Mouse (Mus musculus) midbrain, embryonic 10.5 days (tissue): ENCODE data around the gene Mipol1. TPM values are rescaled to one million over a fixed set of nuclear protein-coding genes. Genes with fewer than 3 reads are reported as not detected.
"Not testable (repeated sequence)": the region's sequence is repeated elsewhere in the genome, so short reads cannot be mapped to it uniquely, and the experiment has no call there.

Experiments
- DNase-seq: peaks from one replicate; pipeline ENCODE4 v3.0.0-alpha.2; 2017; ENCODE audit warnings: low spot score
- H3K27ac ChIP-seq: fragments of 300-500 bp; sonication (generic); replicated peaks from 2 replicates; pipeline ENCODE4 v1.5.1; 2016; ENCODE audit warnings: mild to moderate bottlenecking
- H3K27me3 ChIP-seq: fragments of 300-500 bp; sonication (generic); 2 replicates; pipeline ENCODE4 v1.6.1; 2016; ENCODE audit warnings: low read depth, mild to moderate bottlenecking; ENCODE audit not compliant: poor library complexity, severe bottlenecking
- H3K36me3 ChIP-seq: fragments of 300-500 bp; sonication (generic); 2 replicates; pipeline ENCODE4 v1.6.1; 2016; ENCODE audit warnings: mild to moderate bottlenecking, moderate library complexity
- H3K4me1 ChIP-seq: fragments of 300-500 bp; sonication (generic); 2 replicates; pipeline ENCODE4 v1.6.1; 2016
- H3K4me3 ChIP-seq: fragments of 300-500 bp; sonication (generic); 2 replicates; pipeline ENCODE4 v1.5.1; 2016; ENCODE audit warnings: mild to moderate bottlenecking, moderate library complexity
- H3K9me3 ChIP-seq: fragments of 300-500 bp; sonication (generic); replicated peaks from 2 replicates; pipeline ENCODE4 v1.6.1; 2016; ENCODE audit warnings: mild to moderate bottlenecking
- WGBS: fragments of 180-500 bp; shearing (Covaris S2); methylation state at CpG from one replicate; pipeline ENCODE4 v1.1.7; 2016; 5-methylcytosine and 5-hydroxymethylcytosine counted together
- polyA plus RNA-seq: library from polyadenylated mRNA; unstranded; fragments of >200 nt; fragmentation: Nextera tagmentation; extraction: Ambion mirVana; gene quantifications from 2 replicates; pipeline ENCODE4 v1.2.1, GENCODE M21; 2016

The Mipol1 gene
- polyA plus RNA-seq, 1 experiment from 2014 or later: 8.9 TPM

DNA sequence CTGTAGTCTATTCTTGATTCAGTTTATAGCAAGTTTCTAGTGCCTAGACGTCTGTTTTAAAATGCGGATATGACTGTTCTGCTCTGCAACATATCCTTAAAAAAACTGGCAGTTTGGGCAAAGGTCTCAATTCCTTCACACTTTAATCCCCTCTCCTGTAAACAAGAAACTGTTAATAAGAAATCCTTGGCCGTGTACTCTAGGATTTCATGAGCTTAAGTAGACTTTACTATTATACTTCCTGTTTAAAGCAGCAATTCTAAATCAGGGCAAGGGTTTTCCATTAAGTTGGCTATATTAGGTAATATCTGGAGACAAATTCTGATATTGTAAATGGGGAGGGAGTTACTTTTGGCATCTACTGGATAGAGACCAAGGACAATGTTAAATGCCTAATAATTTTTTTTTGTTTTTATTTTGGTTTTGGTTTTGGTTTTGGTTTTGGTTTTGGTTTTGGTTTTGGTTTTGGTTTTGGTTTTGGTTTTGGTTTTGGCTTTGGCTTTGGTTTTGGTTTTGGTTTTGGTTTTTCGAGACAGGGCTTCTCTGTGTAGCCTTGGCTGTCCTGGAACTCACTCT lies 25.9 kb upstream of the Mipol1 start:
- H3K9me3 ChIP-seq: no peaks in the 10 kb centered on the region
- no peak overlapping the region for H3K27ac ChIP-seq
- H3K4me3 ChIP-seq: no peak overlapping the region

DNA sequence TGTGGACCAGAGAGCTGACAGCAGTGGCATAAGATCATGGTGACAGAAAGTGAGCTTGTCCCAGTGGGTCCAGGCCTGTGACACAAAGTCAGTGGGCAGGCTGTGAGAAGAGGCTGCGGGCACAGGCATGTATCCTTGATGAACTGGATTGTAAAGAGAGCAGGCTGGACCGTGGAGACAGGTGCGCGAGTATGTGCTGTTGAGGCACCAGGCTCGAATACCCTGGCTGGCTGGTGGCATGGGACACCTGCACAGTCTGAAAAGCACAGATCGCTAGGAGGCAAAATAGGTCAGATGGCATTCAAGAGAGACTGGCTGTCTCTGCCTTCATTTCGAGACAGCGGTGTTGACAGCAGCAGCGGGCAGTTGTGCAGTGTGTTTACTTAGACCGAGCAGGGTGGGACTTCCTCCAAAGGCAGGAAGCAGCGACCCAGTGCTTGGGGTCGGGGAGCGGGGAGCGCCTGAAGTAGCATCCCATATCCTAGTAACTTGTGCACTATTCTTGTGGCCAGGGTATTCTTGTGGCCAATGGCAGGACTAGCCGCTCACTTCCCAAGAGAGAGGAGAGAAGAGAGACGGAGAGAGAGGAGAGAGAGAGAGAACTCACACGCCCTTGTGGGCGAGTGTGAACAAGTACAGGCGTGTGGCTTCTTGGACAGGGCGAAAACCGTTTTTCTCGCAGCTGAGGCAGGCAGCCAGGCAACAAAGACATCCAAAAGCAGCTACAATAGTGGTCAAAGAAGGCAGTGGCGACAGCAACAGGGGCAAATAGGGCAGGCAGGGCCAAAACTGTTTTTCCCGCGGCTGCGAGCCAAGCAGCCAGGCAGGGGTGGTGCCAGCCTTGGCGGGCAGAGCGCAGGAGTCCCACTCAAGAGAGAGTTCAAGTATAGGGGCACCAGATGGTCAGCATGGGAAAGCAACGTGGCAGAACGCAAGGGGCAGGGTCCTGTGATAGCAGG lies 18.6 kb upstream of the Mipol1 start:
- Histone ChIP-seq H3K27ac (peak overlapping the region; percentile 88), H3K4me1 (peaks cover 10% of the 10 kb centered on the region), H3K27me3 (no peaks in the 10 kb centered on the region), H3K9me3 (no peaks in the 10 kb centered on the region), H3K36me3 (no peaks in the 10 kb centered on the region), H3K4me3 (peak overlapping the region; percentile 65)
- peak; percentile 58 for DNase-seq
- 8% methylated on average over 30 of the region's 30 CpGs for WGBS

More for the DNA sequence above, 25.9 kb upstream of the Mipol1 start:
- Histone ChIP-seq H3K36me3 (no peaks in the 10 kb centered on the region), H3K4me1 (no peaks in the 10 kb centered on the region), H3K27me3 (no peaks in the 10 kb centered on the region)
- 84% methylated on average over 4 of the region's 4 CpGs for WGBS
- DNase-seq: no peak

DNA sequence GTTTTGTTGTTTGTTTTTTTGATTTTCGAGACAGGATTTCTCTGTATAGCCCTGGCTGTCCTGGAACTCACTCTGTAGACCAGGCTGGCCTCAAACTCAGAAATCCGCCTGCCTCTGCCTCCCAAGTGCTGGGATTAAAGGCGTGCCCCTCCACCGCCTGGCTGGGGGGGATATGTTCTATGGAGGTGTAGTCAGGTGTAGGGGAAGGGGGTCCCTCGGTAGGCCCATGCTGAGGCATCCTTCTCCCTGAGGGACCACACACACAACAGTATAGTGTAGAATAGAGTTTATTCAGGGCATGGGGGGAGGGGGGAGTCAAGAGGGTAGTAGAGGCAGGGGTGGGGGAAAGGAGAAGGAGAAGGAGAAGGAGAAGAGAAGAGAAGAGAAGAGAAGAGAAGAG lies 17.8 kb upstream of the Mipol1 start:
- H3K27ac ChIP-seq, H3K4me3 ChIP-seq, H3K9me3 ChIP-seq, DNase-seq, H3K27me3 ChIP-seq, H3K36me3 ChIP-seq: not testable (repeated sequence)
- 79% methylated on average over 5 of the region's 5 CpGs for WGBS
- peaks cover 10% of the 10 kb centered on the region for H3K4me1 ChIP-seq

DNA sequence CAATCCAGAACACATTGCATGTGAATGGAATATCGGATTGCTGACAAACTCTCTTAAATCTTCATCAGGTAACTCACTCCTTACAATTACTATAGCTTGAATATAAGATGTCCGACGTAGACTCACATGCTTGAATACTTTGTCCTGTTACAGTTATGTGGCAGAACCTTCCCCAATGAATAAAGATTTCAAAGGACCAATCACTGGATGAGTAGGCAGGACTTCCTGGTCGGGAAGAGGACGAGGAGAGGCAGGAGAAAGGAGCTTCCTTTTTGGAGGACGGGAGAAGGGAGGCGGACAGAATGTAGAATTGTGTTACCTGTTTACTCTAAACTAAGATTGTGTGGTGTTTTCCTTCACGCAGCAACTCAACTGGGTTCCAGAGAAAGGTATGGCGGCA lies 3.8 kb upstream of the Mipol1 start:
- Histone ChIP-seq H3K4me3 (no peak overlapping the region), H3K9me3 (no peaks in the 10 kb centered on the region), H3K4me1 (peaks cover 10% of the 10 kb centered on the region), H3K27me3 (no peaks in the 10 kb centered on the region), H3K36me3 (no peaks in the 10 kb centered on the region; the same call in 1 of the 2 replicates), H3K27ac (no peak overlapping the region)
- WGBS: 87% methylated on average over 9 of the region's 9 CpGs
- no peak for DNase-seq

DNA sequence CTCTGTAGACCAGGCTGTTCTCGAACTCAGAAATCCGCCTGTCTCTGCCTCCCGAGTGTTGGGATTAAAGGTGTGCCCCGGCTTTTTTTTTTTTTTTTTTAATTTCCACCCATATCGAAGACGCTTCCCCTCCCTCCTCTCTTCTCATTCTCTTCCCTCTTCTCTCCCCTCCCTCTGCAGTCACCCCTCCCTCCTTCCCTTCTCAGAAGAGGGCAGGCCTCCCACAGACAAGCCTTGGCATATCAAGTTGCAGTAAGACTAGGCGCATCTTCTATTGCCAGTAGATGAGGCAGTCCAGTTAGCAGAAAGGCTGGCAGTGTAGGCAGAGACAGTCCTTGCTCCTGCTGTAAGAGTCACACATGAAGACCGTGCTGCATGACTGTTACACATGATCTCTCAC lies 2.5 kb upstream of the Mipol1 start:
- H3K4me3 ChIP-seq: no peak overlapping the region
- no peaks in the 10 kb centered on the region for H3K9me3 ChIP-seq
- H3K4me1 ChIP-seq: peaks cover 14% of the 10 kb centered on the region
- 91% methylated on average over 5 of the region's 8 CpGs for WGBS
- no peak for DNase-seq
- H3K27ac ChIP-seq: no peak overlapping the region
- H3K27me3 ChIP-seq: no peaks in the 10 kb centered on the region
- peaks cover 11% of the 10 kb centered on the region; the same call in 1 of the 2 replicates for H3K36me3 ChIP-seq

DNA sequence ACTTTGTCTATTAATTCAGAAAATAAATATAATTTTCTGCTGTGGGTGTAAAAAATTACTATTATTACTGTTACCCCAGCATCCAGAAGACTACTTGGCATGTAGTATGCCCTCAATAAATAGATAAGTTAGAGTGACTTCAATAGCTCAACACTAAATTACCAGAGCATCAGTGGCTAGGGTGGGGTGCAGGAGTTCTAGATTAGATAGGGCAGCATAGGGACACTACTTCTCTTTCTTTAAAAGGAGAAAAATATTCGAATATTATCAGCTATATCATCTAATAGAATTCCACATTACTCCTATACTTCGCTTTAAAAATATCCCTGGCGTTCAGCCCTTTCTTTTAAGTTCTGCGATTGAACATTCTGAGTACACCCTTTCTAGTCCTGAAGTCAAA lies 524 bp upstream of the Mipol1 start:
- H3K27ac ChIP-seq: peak overlapping the region; percentile 98

DNA sequence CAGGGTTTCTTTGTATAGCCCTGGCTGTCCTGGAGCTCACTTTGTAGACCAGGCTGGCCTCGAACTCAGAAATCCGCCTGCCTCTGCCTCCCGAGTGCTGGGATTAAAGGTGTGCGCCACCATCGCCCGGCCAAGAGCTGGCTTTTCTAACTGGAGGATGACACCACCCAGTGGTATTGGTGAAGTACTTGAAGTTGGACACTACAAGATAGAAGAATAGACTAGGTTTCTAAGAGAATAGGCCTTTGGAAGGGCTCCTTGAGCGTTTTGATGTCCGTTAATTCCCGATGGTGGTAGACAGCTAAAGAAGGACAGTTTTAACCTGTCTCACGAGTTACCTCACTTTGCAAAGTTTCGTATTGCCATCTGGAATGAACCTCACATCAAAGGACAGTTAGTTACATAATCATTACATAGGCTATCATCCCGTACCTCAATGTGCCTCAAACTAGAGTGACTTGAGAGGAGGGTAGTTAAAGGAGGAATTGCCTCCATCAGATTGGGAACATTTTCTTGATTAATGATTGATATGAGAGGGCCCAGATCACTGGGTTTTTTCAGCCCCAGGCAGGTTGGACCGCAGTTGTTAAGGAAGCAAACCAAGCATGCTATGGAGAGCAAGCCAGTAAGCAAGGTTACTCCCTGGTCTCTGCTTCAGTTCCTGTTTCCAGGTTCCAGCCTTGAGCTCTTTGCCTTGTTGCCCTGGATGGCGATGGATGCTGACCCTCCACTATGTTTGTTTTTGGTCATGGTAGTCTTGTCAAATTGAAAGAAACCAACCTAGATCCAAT lies 1.1 kb downstream of the Mipol1 start:
- Histone ChIP-seq H3K36me3 (peaks cover 25% of the 10 kb centered on the region), H3K4me1 (peaks cover 17% of the 10 kb centered on the region), H3K4me3 (peak overlapping the region; percentile 83), H3K27me3 (no peaks in the 10 kb centered on the region), H3K27ac (peak overlapping the region; percentile 98), H3K9me3 (no peaks in the 10 kb centered on the region)
- peak; percentile 21 for DNase-seq
- 74% methylated on average over 14 of the region's 14 CpGs for WGBS

More for the DNA sequence above, 524 bp upstream of the Mipol1 start:
- peaks cover 15% of the 10 kb centered on the region for H3K4me1 ChIP-seq
- H3K4me3 ChIP-seq: peak overlapping the region; percentile 83
- H3K9me3 ChIP-seq: no peaks in the 10 kb centered on the region
- H3K27me3 ChIP-seq: no peaks in the 10 kb centered on the region
- peaks cover 14% of the 10 kb centered on the region for H3K36me3 ChIP-seq
- DNase-seq: no peak
- 40% methylated on average over 4 of the region's 4 CpGs for WGBS

DNA sequence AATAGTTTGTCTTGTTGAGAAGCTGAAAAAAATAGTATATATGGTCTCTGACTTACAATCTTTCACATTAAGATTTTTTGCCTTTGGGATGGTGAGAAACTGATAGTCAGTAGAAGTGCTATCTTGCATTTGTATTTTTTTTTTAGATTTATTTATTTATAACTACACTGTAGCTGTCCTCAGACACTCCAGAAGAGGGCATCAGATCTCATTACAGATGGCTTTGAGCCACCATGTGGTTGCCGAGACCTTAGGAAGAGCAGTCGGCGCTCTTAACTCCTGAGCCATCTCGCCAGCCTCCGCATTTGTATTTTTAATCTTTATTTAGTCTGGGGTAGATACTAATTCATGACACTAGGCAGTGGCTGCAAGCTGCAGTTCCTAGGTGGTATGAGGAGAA lies 3.2 kb downstream of the Mipol1 start:
- no peak overlapping the region for H3K4me3 ChIP-seq
- DNase-seq: no peak
- H3K36me3 ChIP-seq: peaks cover 44% of the 10 kb centered on the region
- peaks cover 17% of the 10 kb centered on the region for H3K4me1 ChIP-seq
- no peak overlapping the region for H3K27ac ChIP-seq
- H3K9me3 ChIP-seq: no peaks in the 10 kb centered on the region
- no peaks in the 10 kb centered on the region for H3K27me3 ChIP-seq
- WGBS: 86% methylated on average over 5 of the region's 5 CpGs

DNA sequence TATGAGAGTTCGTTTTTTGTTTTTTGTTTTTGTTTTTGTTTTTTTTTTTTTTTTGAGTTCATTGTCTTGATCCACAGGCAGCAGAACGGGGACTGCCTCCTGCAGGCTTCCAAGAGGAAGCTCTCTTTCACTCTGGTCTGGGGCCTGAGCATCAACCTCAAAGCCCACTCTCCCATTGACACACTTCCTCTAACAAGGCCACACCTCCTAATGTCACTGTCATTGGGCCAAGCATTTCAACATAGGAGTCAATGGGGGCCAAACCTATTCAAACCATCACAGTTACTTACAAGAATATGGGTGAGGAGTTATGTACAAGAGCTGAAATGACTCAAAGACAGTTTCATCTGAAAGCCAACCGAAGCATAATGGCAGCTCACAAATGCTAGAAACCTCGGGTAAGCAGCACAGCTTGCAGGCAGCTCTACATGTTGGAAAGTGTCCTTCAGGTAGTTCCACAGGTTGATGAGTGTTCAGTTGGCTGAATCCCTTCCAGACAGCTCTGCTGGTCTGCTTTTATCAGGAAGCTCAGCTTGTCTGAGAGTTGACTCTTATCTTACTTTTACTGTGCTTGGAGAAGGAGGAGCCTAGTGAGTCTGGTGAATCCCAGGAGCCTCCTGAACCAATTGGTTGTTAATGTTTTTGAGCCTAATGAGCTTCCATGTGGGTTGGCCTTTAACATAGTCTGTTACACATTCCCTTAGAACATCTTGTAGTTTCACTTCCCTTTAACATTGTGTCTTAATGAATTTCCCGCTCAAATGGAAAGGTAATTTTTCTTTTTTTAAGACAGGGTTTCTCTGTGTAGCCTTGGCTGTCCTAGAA lies 13.7 kb downstream of the Mipol1 start:
- DNase-seq: no peak
- Histone ChIP-seq H3K27me3 (no peaks in the 10 kb centered on the region), H3K4me1 (no peaks in the 10 kb centered on the region), H3K27ac (no peak overlapping the region), H3K9me3 (no peaks in the 10 kb centered on the region), H3K4me3 (no peak overlapping the region), H3K36me3 (peaks cover 61% of the 10 kb centered on the region)
- 89% methylated on average over 5 of the region's 5 CpGs for WGBS

DNA sequence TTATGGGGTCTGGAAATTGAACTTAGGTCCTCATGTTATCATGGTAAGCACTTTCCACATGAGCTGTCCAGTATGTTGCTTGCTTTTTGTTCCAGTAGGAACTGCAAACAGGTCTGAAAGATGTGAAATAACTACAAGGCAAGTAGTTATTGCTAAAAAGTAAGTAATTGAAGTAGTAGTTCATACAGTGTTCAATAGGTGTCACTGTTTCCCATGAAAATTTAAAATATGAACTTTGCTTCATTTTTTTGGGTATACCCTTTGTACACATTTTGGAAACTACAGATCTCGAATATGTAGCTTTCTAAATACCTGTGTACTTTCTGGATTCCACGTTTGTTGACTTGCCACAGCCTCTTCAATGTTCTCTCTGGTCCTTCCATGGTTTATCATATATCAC lies 28.3 kb downstream of the Mipol1 start:
- Histone ChIP-seq H3K36me3 (no peaks in the 10 kb centered on the region), H3K9me3 (no peaks in the 10 kb centered on the region), H3K4me1 (no peaks in the 10 kb centered on the region), H3K27ac (no peak overlapping the region), H3K27me3 (no peaks in the 10 kb centered on the region), H3K4me3 (no peak overlapping the region)
- WGBS: 71% methylated on average over 2 of the region's 2 CpGs
- DNase-seq: no peak

DNA sequence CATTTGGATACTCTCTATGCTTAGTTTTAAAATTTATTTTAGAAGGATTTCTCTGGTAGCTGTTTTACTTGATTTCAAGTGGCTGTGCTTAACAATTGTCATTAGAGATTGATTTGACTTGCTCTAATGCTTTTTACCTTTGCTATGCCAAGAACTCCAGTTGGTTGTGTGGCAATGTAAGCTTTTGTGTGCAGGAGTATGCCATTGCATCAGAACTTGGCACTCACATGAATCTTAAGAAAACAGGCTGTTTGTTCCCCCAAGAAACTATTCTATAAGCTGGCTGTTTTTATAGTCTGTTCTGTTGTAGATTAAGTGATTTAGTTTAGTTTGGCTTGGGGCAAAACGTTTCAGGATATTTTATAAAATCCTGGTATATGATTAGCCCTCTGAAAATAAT lies 45.2 kb downstream of the Mipol1 start:
- no peak for DNase-seq
- Histone ChIP-seq H3K4me1 (no peaks in the 10 kb centered on the region), H3K36me3 (no peaks in the 10 kb centered on the region), H3K4me3 (no peak overlapping the region), H3K27ac (no peak overlapping the region), H3K9me3 (no peaks in the 10 kb centered on the region), H3K27me3 (no peaks in the 10 kb centered on the region)
- 70% methylated on average over 1 of the region's 1 CpGs for WGBS
